Mouse (Mus musculus) lung, embryonic 15.5 days (tissue): ENCODE data around the gene Nr2c2ap. TPM values are rescaled to one million over a fixed set of nuclear protein-coding genes. Genes with fewer than 3 reads are reported as not detected.

Experiments
- ATAC-seq: fragments of 200-750 bp; cut with Nextera tagmentation; 2 replicates; pipeline ENCODE4 v1.8.0; 2017; ENCODE audit warnings: moderate number of reproducible peaks, borderline replicate concordance; ENCODE audit not compliant: low FRiP score, low TSS enrichment; ENCODE audit errors: extremely low read depth
- H3K27ac ChIP-seq: fragments of 300-500 bp; sonication (generic); 2 replicates; pipeline ENCODE4 v1.5.1; 2015; ENCODE audit warnings: moderate library complexity, mild to moderate bottlenecking, inconsistent platforms
- H3K27me3 ChIP-seq: fragments of 300-500 bp; sonication (generic); 2 replicates; pipeline ENCODE4 v1.6.1; 2015; ENCODE audit warnings: inconsistent platforms
- H3K36me3 ChIP-seq: fragments of 300-500 bp; sonication (generic); 2 replicates; pipeline ENCODE4 v1.6.1; 2015; ENCODE audit warnings: inconsistent platforms
- H3K4me1 ChIP-seq: fragments of 300-500 bp; sonication (generic); 2 replicates; pipeline ENCODE4 v1.6.1; 2015; ENCODE audit warnings: inconsistent platforms
- H3K4me2 ChIP-seq: fragments of 300-500 bp; sonication (generic); 2 replicates; pipeline ENCODE4 v1.6.1; 2015; ENCODE audit warnings: inconsistent platforms, mild to moderate bottlenecking, moderate library complexity
- H3K4me3 ChIP-seq: fragments of 300-500 bp; sonication (generic); 2 replicates; pipeline ENCODE4 v1.5.1; 2015; ENCODE audit warnings: mild to moderate bottlenecking, inconsistent platforms
- H3K9ac ChIP-seq: fragments of 300-500 bp; sonication (generic); 2 replicates; pipeline ENCODE4 v1.6.1; 2015; ENCODE audit warnings: inconsistent platforms
- H3K9me3 ChIP-seq: fragments of 300-500 bp; sonication (generic); 2 replicates; pipeline ENCODE4 v1.6.1; 2016; ENCODE audit warnings: inconsistent platforms
- WGBS: fragments of 180-500 bp; shearing (Covaris S2); methylation state at CpG from one replicate; pipeline ENCODE4 v1.1.7; 2015; 5-methylcytosine and 5-hydroxymethylcytosine counted together
- polyA plus RNA-seq: library from polyadenylated mRNA; unstranded; fragments of >200 nt; fragmentation: Nextera tagmentation; extraction: Ambion mirVana; gene quantifications from 2 replicates; pipeline ENCODE4 v1.2.1, GENCODE M21; 2015

The Nr2c2ap gene
- polyA plus RNA-seq, 1 experiment from 2014 or later, result 32.5 TPM

DNA sequence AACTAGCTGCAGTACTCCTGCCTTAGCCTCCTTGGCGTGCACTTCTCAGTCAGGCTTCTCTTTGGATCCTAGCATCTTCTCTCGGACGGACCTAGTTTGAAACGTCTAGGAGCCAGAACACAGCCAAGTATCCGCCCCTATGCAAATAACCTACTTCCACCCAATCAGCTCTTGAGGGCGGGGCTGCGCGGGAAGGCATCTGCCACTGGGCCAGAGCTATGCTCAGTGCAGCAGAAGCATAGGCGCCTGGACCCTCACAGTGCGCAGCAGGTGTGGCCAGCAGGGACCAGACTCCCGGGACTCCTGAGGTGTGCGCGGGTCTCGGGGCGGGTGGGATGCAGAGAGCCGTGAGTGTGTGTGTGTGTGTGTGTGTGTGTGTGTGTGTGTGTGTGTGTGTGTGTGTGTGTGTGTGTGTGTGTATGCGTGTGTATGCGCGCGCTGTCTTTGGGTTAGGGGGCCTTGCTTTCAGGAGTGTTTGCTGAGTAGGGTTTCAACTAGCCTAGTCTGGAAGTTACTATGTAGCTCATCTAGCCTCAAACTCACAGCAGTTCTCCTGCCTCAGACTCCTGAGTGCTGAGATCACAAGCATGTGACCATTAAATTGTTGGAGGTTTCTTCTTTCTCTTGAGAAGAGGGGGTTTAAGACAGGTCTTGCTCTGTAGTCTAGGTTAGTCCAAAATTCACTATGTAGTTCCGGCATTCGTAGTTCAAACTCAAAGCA is 21.6 kb downstream of the Nr2c2ap start:
- Histone ChIP-seq H3K27ac (no peak overlapping the region), H3K9me3 (no peaks in the 10 kb centered on the region), H3K9ac (no peak overlapping the region), H3K4me2 (peak overlapping the region; percentile 34), H3K36me3 (no peaks in the 10 kb centered on the region), H3K4me3 (no peak overlapping the region), H3K27me3 (peaks cover 4% of the 10 kb centered on the region; the same call in 1 of the 2 replicates), H3K4me1 (peaks cover 5% of the 10 kb centered on the region; the same call in 1 of the 2 replicates)
- WGBS, result 11% methylated on average over 21 of the region's 22 CpGs
- peak; percentile 94 for ATAC-seq

- WGBS, result 89% methylated on average over 1 of the region's 1 CpGs
- Histone ChIP-seq H3K36me3 (no peaks in the 10 kb centered on the region), H3K4me3 (no peak overlapping the region), H3K9me3 (no peaks in the 10 kb centered on the region), H3K27me3 (peaks cover 10% of the 10 kb centered on the region), H3K4me1 (peaks cover 14% of the 10 kb centered on the region; the same call in 1 of the 2 replicates), H3K9ac (no peak overlapping the region), H3K4me2 (no peak overlapping the region), H3K27ac (no peak overlapping the region)
- ATAC-seq, result no peak
Observed at GRCm38 (mm10) chr8:70157240-70157800, 26.2 kb downstream of the Nr2c2ap start.

GRCm38 (mm10) chr8:70158069-70158853 is 27.1 kb downstream of the Nr2c2ap start:
- ATAC-seq, result peak; percentile 89
- Histone ChIP-seq H3K36me3 (no peaks in the 10 kb centered on the region), H3K9me3 (no peaks in the 10 kb centered on the region), H3K4me2 (peak overlapping the region; percentile 94), H3K4me1 (peaks cover 10% of the 10 kb centered on the region; the same call in 1 of the 2 replicates), H3K9ac (peak overlapping the region; percentile 34; the same call in 1 of the 2 replicates), H3K4me3 (peak overlapping the region; percentile 51), H3K27me3 (peaks cover 10% of the 10 kb centered on the region; the same call in 1 of the 2 replicates), H3K27ac (no peak overlapping the region)
- whole genome bisulfite sequencing, result 9% methylated on average over 36 of the region's 40 CpGs

- ATAC-seq, result no peak
- Histone ChIP-seq H3K9me3 (no peaks in the 10 kb centered on the region), H3K4me2 (no peak overlapping the region), H3K36me3 (no peaks in the 10 kb centered on the region), H3K9ac (no peak overlapping the region), H3K27ac (no peak overlapping the region), H3K4me1 (peaks cover 10% of the 10 kb centered on the region; the same call in 1 of the 2 replicates), H3K27me3 (peaks cover 12% of the 10 kb centered on the region; the same call in 1 of the 2 replicates), H3K4me3 (no peak overlapping the region)
- 85% methylated on average over 4 of the region's 4 CpGs for WGBS
Observed at GRCm38 (mm10) chr8:70159211-70159610, 28.1 kb downstream of the Nr2c2ap start.

GRCm38 (mm10) chr8:70160015-70160414 is 28.9 kb downstream of the Nr2c2ap start:
- no peak overlapping the region for H3K9ac ChIP-seq
- peaks cover 17% of the 10 kb centered on the region; the same call in 1 of the 2 replicates for H3K27me3 ChIP-seq
- H3K4me3 ChIP-seq, result no peak overlapping the region
- H3K36me3 ChIP-seq, result no peaks in the 10 kb centered on the region
- WGBS, result 51% methylated on average over 13 of the region's 13 CpGs
- H3K9me3 ChIP-seq, result no peaks in the 10 kb centered on the region
- peaks cover 10% of the 10 kb centered on the region; the same call in 1 of the 2 replicates for H3K4me1 ChIP-seq
- ATAC-seq, result no peak
- H3K27ac ChIP-seq, result no peak overlapping the region
- H3K4me2 ChIP-seq, result no peak overlapping the region

GRCm38 (mm10) chr8:70163316-70163715 is 32.2 kb downstream of the Nr2c2ap start:
- ATAC-seq, result no peak
- H3K9me3 ChIP-seq, result no peaks in the 10 kb centered on the region
- H3K36me3 ChIP-seq, result no peaks in the 10 kb centered on the region
- H3K4me3 ChIP-seq, result no peak overlapping the region
- no peak overlapping the region for H3K27ac ChIP-seq
- H3K27me3 ChIP-seq, result peaks cover 32% of the 10 kb centered on the region
- no peak overlapping the region for H3K4me2 ChIP-seq
- 78% methylated on average over 3 of the region's 3 CpGs for whole genome bisulfite sequencing
- H3K9ac ChIP-seq, result no peak overlapping the region
- peaks cover 11% of the 10 kb centered on the region for H3K4me1 ChIP-seq

DNA sequence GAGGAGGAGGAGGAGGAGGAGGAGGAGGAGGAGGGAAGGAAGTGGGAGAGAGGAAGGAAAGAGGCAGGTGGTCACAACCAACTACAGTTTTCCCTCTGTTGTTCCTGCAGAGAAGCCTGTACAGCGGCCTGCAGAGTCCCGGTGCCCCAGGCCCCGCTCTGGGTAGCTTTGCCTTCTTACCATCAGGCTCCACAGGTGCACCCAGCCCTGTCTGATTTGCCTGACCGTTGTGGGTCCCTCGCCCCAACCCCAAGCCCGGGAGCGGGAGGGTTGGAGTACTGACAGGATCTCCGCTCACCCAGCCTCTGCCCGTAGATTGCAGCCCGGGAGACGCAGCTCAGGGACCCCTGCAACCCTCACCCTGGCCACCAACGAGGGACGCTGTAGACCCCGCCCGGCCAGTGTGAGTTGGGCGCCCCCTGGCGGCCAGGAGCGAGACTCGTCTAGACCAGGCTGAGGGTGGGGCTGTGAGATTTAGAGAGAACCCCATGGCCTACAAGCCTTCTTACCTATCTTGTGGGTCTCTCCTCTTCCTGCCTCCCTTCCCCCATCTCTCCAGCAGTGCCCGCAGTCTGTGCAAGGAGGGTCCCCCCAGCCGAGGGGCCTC is 35.5 kb downstream of the Nr2c2ap start:
- peak overlapping the region; percentile 50 for H3K4me2 ChIP-seq
- H3K9ac ChIP-seq, result 0 out of 2 replicates have a peak overlapping the region, but pooled peaks have one; percentile 17
- no peaks in the 10 kb centered on the region for H3K36me3 ChIP-seq
- WGBS, result under 1% methylated on average over 21 of the region's 21 CpGs
- peaks cover 6% of the 10 kb centered on the region for H3K4me1 ChIP-seq
- no peak overlapping the region for H3K27ac ChIP-seq
- 0 out of 2 replicates have a peak overlapping the region, but pooled peaks have one; percentile 18 for H3K4me3 ChIP-seq
- no peaks in the 10 kb centered on the region for H3K9me3 ChIP-seq
- peaks cover 22% of the 10 kb centered on the region for H3K27me3 ChIP-seq
- peak; percentile 80 for ATAC-seq

GRCm38 (mm10) chr8:70170116-70170515 is 39.0 kb downstream of the Nr2c2ap start:
- Histone ChIP-seq H3K9me3 (no peaks in the 10 kb centered on the region), H3K27ac (no peak overlapping the region), H3K4me3 (no peak overlapping the region), H3K36me3 (no peaks in the 10 kb centered on the region), H3K27me3 (peaks cover 14% of the 10 kb centered on the region), H3K9ac (no peak overlapping the region), H3K4me2 (no peak overlapping the region), H3K4me1 (peaks cover 22% of the 10 kb centered on the region)
- no peak for ATAC-seq
- 66% methylated on average over 3 of the region's 3 CpGs for WGBS

- Histone ChIP-seq H3K36me3 (no peaks in the 10 kb centered on the region), H3K9ac (no peak overlapping the region), H3K27me3 (peaks cover 7% of the 10 kb centered on the region; the same call in 1 of the 2 replicates), H3K9me3 (no peaks in the 10 kb centered on the region), H3K4me3 (no peak overlapping the region), H3K4me2 (no peak overlapping the region), H3K4me1 (peaks cover 22% of the 10 kb centered on the region), H3K27ac (no peak overlapping the region)
- 68% methylated on average over 3 of the region's 3 CpGs for WGBS
- ATAC-seq, result no peak
Observed at GRCm38 (mm10) chr8:70170748-70171147, 39.6 kb downstream of the Nr2c2ap start.

- Histone ChIP-seq H3K9me3 (no peaks in the 10 kb centered on the region), H3K4me2 (no peak overlapping the region), H3K27me3 (peaks cover 3% of the 10 kb centered on the region; the same call in 1 of the 2 replicates), H3K36me3 (no peaks in the 10 kb centered on the region), H3K4me1 (peaks cover 22% of the 10 kb centered on the region), H3K4me3 (no peak overlapping the region), H3K9ac (no peak overlapping the region), H3K27ac (no peak overlapping the region)
- 84% methylated on average over 7 of the region's 7 CpGs for WGBS
- ATAC-seq, result no peak
Observed at GRCm38 (mm10) chr8:70171240-70171639, 40.1 kb downstream of the Nr2c2ap start.

GRCm38 (mm10) chr8:70172043-70172681 is 41.0 kb downstream of the Nr2c2ap start, which contains the start of gene Tmem161a:
Gene Tmem161a, plus strand, starts transcription at chr8:70172356.
- WGBS, result 2% methylated on average over 27 of the region's 27 CpGs
- peak; percentile 96 for ATAC-seq
- Histone ChIP-seq H3K4me2 (peak within 1 kb of the TSS; percentile 56), H3K4me1 (peaks cover 17% of the 10 kb centered on the region), H3K9ac (peak within 1 kb of the TSS; percentile 56), H3K27ac (peak within 1 kb of the TSS; percentile 29; the same call in 1 of the 2 replicates), H3K36me3 (peaks cover 5% of the 10 kb centered on the region; the same call in 1 of the 2 replicates), H3K4me3 (peak within 1 kb of the TSS; percentile 52), H3K27me3 (no peaks in the 10 kb centered on the region), H3K9me3 (no peaks in the 10 kb centered on the region)
